Mouse (Mus musculus) MEL (cell line): ENCODE measurements around the gene Tiam1. TPM values are rescaled to one million over a fixed set of nuclear protein-coding genes. Genes with fewer than 3 reads are reported as not detected.

ENCODE experiments used
- DNase-seq: peaks from one replicate; pipeline ENCODE4 v3.0.0; 2011; ENCODE audit warnings: low read depth, low spot score
- H3K27ac ChIP-seq: 2 replicates; pipeline ENCODE4 v1.5.1; 2012; ENCODE audit warnings: low read depth, mild to moderate bottlenecking, control low read depth, low read length, moderate library complexity; ENCODE audit not compliant: control insufficient read depth
- H3K27me3 ChIP-seq, 2 experiments: fragments of 150-350 bp in 1 of 2; sonication (generic) in 1 of 2; 2 replicates each; pipeline ENCODE4 v1.6.1; 2012; ENCODE audit warnings: low read length in 2 of 2, mild to moderate bottlenecking in 2 of 2, improper control_type of control experiment in 1 of 2, moderate library complexity in 1 of 2; ENCODE audit not compliant: insufficient read depth in 2 of 2, control insufficient read depth in 1 of 2
- H3K36me3 ChIP-seq, 2 experiments: 2 replicates each; pipeline ENCODE4 v1.6.1; 2012 to 2014; ENCODE audit warnings: low read length in 2 of 2, improper control_type of control experiment in 1 of 2, inconsistent platforms in 1 of 2, mild to moderate bottlenecking in 1 of 2; ENCODE audit not compliant: insufficient read depth in 2 of 2, control insufficient read depth in 1 of 2
- H3K4me1 ChIP-seq, 2 experiments: fragments of 150-350 bp in 1 of 2; sonication (generic) in 1 of 2; 2 replicates each; pipeline ENCODE4 v1.6.1; 2012; ENCODE audit warnings: low read length in 2 of 2, improper control_type of control experiment in 1 of 2, mild to moderate bottlenecking in 1 of 2; ENCODE audit not compliant: insufficient read depth in 2 of 2, control insufficient read depth in 1 of 2
- H3K4me3 ChIP-seq, 2 experiments: fragments of 150-350 bp in 1 of 2; sonication (generic) in 1 of 2; 2 replicates each; pipeline ENCODE4 v1.5.1; 2012; ENCODE audit warnings: low read depth in 2 of 2, low read length in 2 of 2, mild to moderate bottlenecking in 2 of 2, moderate library complexity in 2 of 2, control low read depth in 1 of 2, improper control_type of control experiment in 1 of 2; ENCODE audit not compliant: control insufficient read depth in 1 of 2, insufficient read depth in 1 of 2
- H3K79me2 ChIP-seq: 2 replicates; pipeline ENCODE4 v1.6.1; 2012; ENCODE audit warnings: mild to moderate bottlenecking, low read length, moderate library complexity; ENCODE audit not compliant: control insufficient read depth, poor library complexity, insufficient read depth
- H3K9ac ChIP-seq: 2 replicates; pipeline ENCODE4 v1.6.1; 2012; ENCODE audit warnings: low read depth, mild to moderate bottlenecking, control low read depth, low read length, moderate library complexity; ENCODE audit not compliant: control insufficient read depth, poor library complexity, severe bottlenecking
- H3K9me3 ChIP-seq: fragments of 150-350 bp; sonication (generic); replicated peaks from 2 replicates; pipeline ENCODE4 v1.6.1; 2012; ENCODE audit warnings: mild to moderate bottlenecking, low read length, improper control_type of control experiment, moderate library complexity; ENCODE audit not compliant: insufficient read depth
- CHD1 ChIP-seq: IDR thresholded peaks from 2 replicates; pipeline ENCODE4 v1.6.1; 2012; ENCODE audit warnings: low read depth, mild to moderate bottlenecking, inconsistent platforms, low read length, improper control_type of control experiment
- CHD2 ChIP-seq: IDR thresholded peaks from 2 replicates; pipeline ENCODE4 v1.6.1; 2011; ENCODE audit warnings: low read length, improper control_type of control experiment
- ELF1 ChIP-seq: IDR thresholded peaks from 2 replicates; pipeline ENCODE4 v1.6.1; 2014; ENCODE audit warnings: low read depth, mild to moderate bottlenecking, inconsistent platforms, low read length, improper control_type of control experiment, moderate library complexity
- EP300 ChIP-seq, 2 experiments: IDR thresholded peaks; 2 replicates each; pipeline ENCODE4 v1.6.1; 2011; ENCODE audit warnings: improper control_type of control experiment in 2 of 2, low read length in 2 of 2, low read depth in 1 of 2, mild to moderate bottlenecking in 1 of 2
- ETS1 ChIP-seq: IDR thresholded peaks from 2 replicates; pipeline ENCODE4 v1.6.1; 2012; ENCODE audit warnings: low read depth, mild to moderate bottlenecking, inconsistent platforms, low read length, improper control_type of control experiment, moderate library complexity
- KAT2A ChIP-seq: conservative IDR thresholded peaks from 2 replicates; pipeline ENCODE4 v1.6.1; 2012; ENCODE audit warnings: low read depth, low read length, improper control_type of control experiment, inconsistent platforms
- MYB ChIP-seq: IDR thresholded peaks from 2 replicates; pipeline ENCODE4 v1.6.1; 2011; ENCODE audit warnings: mild to moderate bottlenecking, low read depth, low read length, improper control_type of control experiment
- NELFE ChIP-seq: IDR thresholded peaks from 2 replicates; pipeline ENCODE4 v1.6.1; 2011; ENCODE audit warnings: low read depth, low read length, improper control_type of control experiment
- NRF1 ChIP-seq: IDR thresholded peaks from 2 replicates; pipeline ENCODE4 v1.6.1; 2014; ENCODE audit warnings: low read depth, mild to moderate bottlenecking, inconsistent platforms, low read length, improper control_type of control experiment, moderate library complexity; ENCODE audit not compliant: poor library complexity, insufficient read depth, severe bottlenecking
- RCOR1 ChIP-seq: IDR thresholded peaks from 2 replicates; pipeline ENCODE4 v1.6.1; 2012; ENCODE audit warnings: low read depth, mild to moderate bottlenecking, inconsistent platforms, low read length, improper control_type of control experiment
- SIN3A ChIP-seq: IDR thresholded peaks from 2 replicates; pipeline ENCODE4 v1.6.1; 2012; ENCODE audit warnings: low read length, improper control_type of control experiment, inconsistent platforms
- TBP ChIP-seq: IDR thresholded peaks from 2 replicates; pipeline ENCODE4 v1.8.0; 2011; ENCODE audit warnings: low read depth, low read length, improper control_type of control experiment
- TCF12 ChIP-seq: IDR thresholded peaks from 2 replicates; pipeline ENCODE4 v1.6.1; 2014; ENCODE audit warnings: low read depth, mild to moderate bottlenecking, inconsistent platforms, low read length, improper control_type of control experiment, moderate library complexity
- USF1 ChIP-seq: IDR thresholded peaks from 2 replicates; pipeline ENCODE4 v1.6.1; 2014; ENCODE audit warnings: low read depth, mild to moderate bottlenecking, inconsistent platforms, low read length, improper control_type of control experiment, moderate library complexity
- USF2 ChIP-seq, 2 experiments: IDR thresholded peaks; 2 replicates each; pipeline ENCODE4 v1.6.1; 2011 to 2012; ENCODE audit warnings: improper control_type of control experiment in 2 of 2, low read length in 2 of 2, borderline replicate concordance in 1 of 2, inconsistent platforms in 1 of 2, low read depth in 1 of 2, mild to moderate bottlenecking in 1 of 2; ENCODE audit not compliant: insufficient read depth in 1 of 2
- ZC3H11A ChIP-seq: IDR thresholded peaks from 2 replicates; pipeline ENCODE4 v1.6.1; 2012; ENCODE audit warnings: low read depth, mild to moderate bottlenecking, inconsistent platforms, low read length, improper control_type of control experiment
- ZMIZ1 ChIP-seq: IDR thresholded peaks from 2 replicates; pipeline ENCODE4 v1.6.1; 2012; ENCODE audit warnings: low read depth, mild to moderate bottlenecking, inconsistent platforms, low read length, improper control_type of control experiment, moderate library complexity
- polyA plus RNA-seq, 2 experiments: library from polyadenylated mRNA; stranded (reverse) in 1 of 2; unstranded in 1 of 2; fragments of >175 nt in 1 of 2; fragments of >200 nt in 1 of 2; gene quantifications; 2 replicates each; pipeline versions ENCODE4 v1.2.1 to v1.2.4; 2012; ENCODE audit warnings: low replicate concordance in 2 of 2, low read depth in 1 of 2; ENCODE audit not compliant: insufficient read length in 2 of 2, insufficient read depth in 1 of 2, missing spikeins in 1 of 2
- total RNA-seq: library from RNA; depleted of rRNA; stranded (reverse); fragments of 300-350 nt; gene quantifications from 2 replicates; pipeline ENCODE4 v1.2.3, GENCODE M21; 2012

Tiam1 gene
- total and polyA plus RNA-seq, 3 experiments, result 15.0 to 23.9 (median 19.9) TPM

GRCm38 (mm10) chr16:90171416-90171815 is 27.8 kb upstream of the Tiam1 start:
- peaks cover under 1 to 6% of the 10 kb centered on the region in 2 experiments for H3K4me1 ChIP-seq
- H3K4me3 ChIP-seq, result no peak overlapping the region
- H3K27me3 ChIP-seq, result no peaks in the 10 kb centered on the region
- peaks cover 0 to 6% of the 10 kb centered on the region in 2 experiments; a peak in 2 of 4 replicates for H3K36me3 ChIP-seq
- TF ChIP-seq CHD2, result no peak
- no peak for TF ChIP-seq TCF12
- TF ChIP-seq CHD1, result no peak
- TF ChIP-seq EP300 (IDR thresholded peaks at IDR 0.05; ENCODE audit: low read depth in 1 of 2, low read length in 2 of 2), result no peak
- TF ChIP-seq NRF1, result no peak
- TF ChIP-seq ZC3H11A, result no peak
- TF ChIP-seq KAT2A, result no peak
- no peak for TF ChIP-seq MYB
- TF ChIP-seq RCOR1, result no peak
- no peak for TF ChIP-seq USF2 (IDR thresholded peaks at IDR 0.05; ENCODE audit: borderline replicate concordance in 1 of 2, insufficient read depth in 1 of 2, low read depth in 1 of 2, low read length in 2 of 2)
- no peak for TF ChIP-seq ELF1
- TF ChIP-seq ETS1, result no peak
- no peak for TF ChIP-seq NELFE
- TF ChIP-seq SIN3A, result no peak
- no peak for TF ChIP-seq USF1
- no peak for TF ChIP-seq ZMIZ1
- H3K79me2 ChIP-seq, result no peaks in the 10 kb centered on the region
- no peaks in the 10 kb centered on the region for H3K9me3 ChIP-seq
- no peak overlapping the region for H3K9ac ChIP-seq
- no peak overlapping the region for H3K27ac ChIP-seq
- DNase-seq, result no peak

DNA sequence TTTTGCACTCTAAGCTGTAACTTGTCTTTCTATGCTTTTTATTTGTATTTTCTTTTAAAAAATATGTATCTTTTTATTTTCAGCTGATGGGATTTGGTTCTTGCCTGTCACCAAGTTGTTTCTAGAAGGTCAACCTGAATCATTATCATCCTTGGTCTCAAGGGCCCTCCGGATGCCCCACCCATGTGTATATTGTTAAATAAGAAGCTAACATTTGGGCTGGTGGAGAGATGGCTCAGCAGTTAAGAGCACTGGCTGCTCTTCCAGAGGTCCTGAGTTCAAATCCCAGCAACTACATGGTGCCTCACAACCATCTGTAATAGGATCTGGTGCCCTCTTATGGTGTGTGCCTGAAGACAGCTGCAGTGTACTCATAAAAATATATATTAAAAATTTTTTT is 27.1 kb upstream of the Tiam1 start:
- no peak overlapping the region for H3K9ac ChIP-seq
- H3K4me1 ChIP-seq, result no peaks in the 10 kb centered on the region
- no peak overlapping the region for H3K4me3 ChIP-seq
- TF ChIP-seq TBP, result peak; percentile 96
- no peak for TF ChIP-seq CHD2
- TF ChIP-seq, all 39 proteins: peak for 1
- H3K36me3 ChIP-seq, result no peaks in the 10 kb centered on the region
- H3K79me2 ChIP-seq, result no peaks in the 10 kb centered on the region
- DNase-seq, result no peak
- no peak overlapping the region for H3K27ac ChIP-seq
- H3K9me3 ChIP-seq, result no peaks in the 10 kb centered on the region
- no peaks in the 10 kb centered on the region for H3K27me3 ChIP-seq
